In the genomic region with DNA sequence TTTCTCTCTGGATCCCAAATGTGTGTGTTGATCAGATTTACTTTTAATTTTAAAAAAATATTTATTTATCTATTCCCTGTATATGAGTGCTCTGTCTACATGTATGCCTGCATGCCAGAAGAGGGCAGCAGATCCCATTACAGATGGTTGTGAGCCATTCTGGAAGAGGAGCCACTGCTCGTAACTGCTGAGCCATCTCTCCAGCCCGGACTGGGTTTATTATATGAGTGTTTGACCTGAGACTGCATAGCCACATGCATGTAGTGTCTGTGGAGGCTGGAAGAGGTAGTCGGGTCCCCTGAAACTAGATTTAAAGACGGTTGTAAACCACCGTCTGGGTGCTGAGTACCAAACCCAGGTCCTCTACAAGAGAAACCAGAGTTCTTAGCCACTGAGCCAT, we compare ENCODE assay signal across 8 mouse cellular contexts. TPM values are rescaled to one million over a fixed set of nuclear protein-coding genes. Genes with fewer than 3 reads are reported as not detected.
DNase-seq lines count a peak whose midpoint lies in the region; ATAC-seq and TF ChIP-seq lines count a peak whose summit lies in the region.

No protein-coding gene starts in this region.

- no peaks in the 10 kb centered on the region for H3K36me3 ChIP-seq in embryonic facial prominence, embryonic 15.5 days
- H3K36me3 ChIP-seq in liver, embryonic 14.5 days (replicated peaks; ENCODE audit: control insufficient read depth, insufficient read depth, low read depth), result no peaks in the 10 kb centered on the region
- no peaks in the 10 kb centered on the region for H3K36me3 ChIP-seq in neural tube, embryonic 14.5 days (ENCODE audit: control insufficient read depth, insufficient read depth, low read length)

- TF ChIP-seq CTCF in liver, embryonic 14.5 days (IDR thresholded peaks at IDR 0.05; ENCODE audit: low read depth), result peak; percentile 76

- H3K4me1 ChIP-seq in embryonic facial prominence, embryonic 15.5 days, result peaks cover 16% of the 10 kb centered on the region
- H3K4me1 ChIP-seq in liver, embryonic 14.5 days (replicated peaks; ENCODE audit: control insufficient read depth in 2 of 2, insufficient read depth in 2 of 2, low read length in 1 of 2), result peaks cover 4 to 11% of the 10 kb centered on the region in 2 experiments; a peak in 3 of 4 replicates
- no peaks in the 10 kb centered on the region for H3K4me1 ChIP-seq in neural tube, embryonic 14.5 days (ENCODE audit: control insufficient read depth, insufficient read depth, low read length)

- H3K27me3 ChIP-seq in embryonic facial prominence, embryonic 15.5 days, result no peaks in the 10 kb centered on the region
- H3K27me3 ChIP-seq in liver, embryonic 14.5 days (ENCODE audit: control insufficient read depth, insufficient read depth, low read length), result no peaks in the 10 kb centered on the region
- H3K27me3 ChIP-seq in neural tube, embryonic 14.5 days (ENCODE audit: control insufficient read depth, insufficient read depth, low read length), result no peaks in the 10 kb centered on the region

- no peak for ATAC-seq in embryonic facial prominence, embryonic 15.5 days (ENCODE audit: insufficient number of reproducible peaks, low FRiP score, low TSS enrichment, low read depth)
- ATAC-seq in liver, embryonic 14.5 days (ENCODE audit: insufficient read depth), result 0 out of 2 replicates have a peak, but pooled peaks have one; percentile 24
- ATAC-seq in neural tube, embryonic 14.5 days (ENCODE audit: low read depth), result no peak
- no peak for ATAC-seq in frontal cortex, adult (ENCODE audit: low TSS enrichment)

- peak; percentile 45 to 53 for DNase-seq in heart, adult 18-20 months
- no peak for DNase-seq in heart, postnatal 25 days (ENCODE audit: low spot score)
- DNase-seq in R1 (ENCODE audit: low read depth, low spot score), result peak; percentile 74
- peak; percentile 68 for DNase-seq in induced T-regulatory cell, adult 2 months (ENCODE audit: low read depth)
- peak in 2 of 3 experiments; percentile 36 to 46 for DNase-seq in liver, embryonic 14.5 days (ENCODE audit: low read depth in 3 of 3, low spot score in 3 of 3)

- peak overlapping the region; percentile 65; the same call in 1 of the 2 replicates for H3K27ac ChIP-seq in embryonic facial prominence, embryonic 15.5 days (replicated peaks)
- H3K27ac ChIP-seq in liver, embryonic 14.5 days, result no peak overlapping the region
- 0 out of 2 replicates have a peak overlapping the region, but pooled peaks have one; percentile 69 for H3K27ac ChIP-seq in neural tube, embryonic 14.5 days (ENCODE audit: low read depth, low read length)

- intact Hi-C loops in heart, postnatal 25 days (cut with DNase I), result loop anchor here (5.0 kb wide), 3 partner anchors 53 to 187 kb away; a partner anchor contains a TSS

- no peak for TF ChIP-seq EP300 in liver, embryonic 14.5 days (IDR thresholded peaks at IDR 0.05; ENCODE audit: low read depth)

- peak overlapping the region; percentile 65 for H3K4me3 ChIP-seq in embryonic facial prominence, embryonic 15.5 days (replicated peaks)
- H3K4me3 ChIP-seq in liver, embryonic 14.5 days (ENCODE audit: insufficient read depth in 1 of 2, low read depth in 2 of 2, low read length in 2 of 2), result peak overlapping the region; percentile 63 to 96; a peak in 3 of 4 replicates
- H3K4me3 ChIP-seq in neural tube, embryonic 14.5 days (ENCODE audit: low read depth, low read length), result peak overlapping the region; percentile 59; the same call in 1 of the 2 replicates

- H3K9me3 ChIP-seq in embryonic facial prominence, embryonic 15.5 days (replicated peaks), result no peaks in the 10 kb centered on the region
- H3K9me3 ChIP-seq in liver, embryonic 14.5 days (ENCODE audit: control insufficient read depth, low read length), result no peaks in the 10 kb centered on the region
- H3K9me3 ChIP-seq in neural tube, embryonic 14.5 days (ENCODE audit: control insufficient read depth, low read length), result no peaks in the 10 kb centered on the region

- 61% methylated on average over 5 of the region's 5 CpGs for WGBS in embryonic facial prominence, embryonic 15.5 days
- WGBS in liver, embryonic 14.5 days (ENCODE audit: insufficient replicate concordance), result 45% methylated on average over 5 of the region's 5 CpGs
- WGBS in neural tube, embryonic 14.5 days, result 56% methylated on average over 5 of the region's 5 CpGs

- peak overlapping the region; percentile 55 for H3K4me2 ChIP-seq in embryonic facial prominence, embryonic 15.5 days (replicated peaks)
- peak overlapping the region; percentile 84 for H3K4me2 ChIP-seq in liver, embryonic 14.5 days (ENCODE audit: low read depth)
- no peak overlapping the region for H3K4me2 ChIP-seq in neural tube, embryonic 14.5 days (ENCODE audit: low read depth, low read length)

- H3K9ac ChIP-seq in embryonic facial prominence, embryonic 15.5 days, result no peak overlapping the region
- no peak overlapping the region for H3K9ac ChIP-seq in liver, embryonic 14.5 days (replicated peaks)
- H3K9ac ChIP-seq in neural tube, embryonic 14.5 days (replicated peaks; ENCODE audit: low read depth, low read length), result no peak overlapping the region

RNA-seq across cellular contexts. Expression of a gene that starts 5.0 kb away (rescaled TPM):
- total RNA-seq in heart, adult 18-20 months (2021), result 1 to 10 TPM; 3.5 to 6.3 TPM
- 1 to 10 TPM; 3.5 to 5.3 TPM for total RNA-seq in heart, postnatal 25 days (2021)
- polyA plus RNA-seq in embryonic facial prominence, embryonic 15.5 days (2015; fragmentation: Nextera tagmentation; extraction: Ambion mirVana), result 11.3 and 13.1 TPM in 2 replicates
- 1.6 and 2.4 TPM in 2 replicates for polyA plus RNA-seq in liver, embryonic 14.5 days (2012; rRNA removed)
- polyA plus RNA-seq in liver, embryonic 14.5 days (2014; fragmentation: Nextera tagmentation; extraction: Ambion mirVana), result 2.8 and 3.8 TPM in 2 replicates
- polyA plus RNA-seq in neural tube, embryonic 14.5 days (2014; fragmentation: Nextera tagmentation; extraction: Ambion mirVana), result 3.2 and 3.9 TPM in 2 replicates

RNA-seq across cellular contexts. Expression of a gene that starts 11.9 kb away (rescaled TPM):
- total RNA-seq in heart, adult 18-20 months (2021), result 10 to 100 TPM; 55.3 to 57.3 TPM
- 10 to 100 TPM; 40.5 to 44.4 TPM for total RNA-seq in heart, postnatal 25 days (2021)
- 0.95 and 1.2 TPM in 2 replicates for polyA plus RNA-seq in embryonic facial prominence, embryonic 15.5 days (2015; fragmentation: Nextera tagmentation; extraction: Ambion mirVana)
- polyA plus RNA-seq in liver, embryonic 14.5 days (2012; rRNA removed), result 6.6 and 6.7 TPM in 2 replicates
- polyA plus RNA-seq in liver, embryonic 14.5 days (2014; fragmentation: Nextera tagmentation; extraction: Ambion mirVana), result 0.56 and 0.86 TPM in 2 replicates
- 0.58 and 0.76 TPM in 2 replicates for polyA plus RNA-seq in neural tube, embryonic 14.5 days (2014; fragmentation: Nextera tagmentation; extraction: Ambion mirVana)

RNA-seq across cellular contexts. Expression of a gene that starts 20.6 kb away (rescaled TPM):
- total RNA-seq in heart, adult 18-20 months (2021), result not detected
- total RNA-seq in heart, postnatal 25 days (2021), result under 1 TPM in 1 of 2 experiments, not detected in 1; 0.08 TPM
- polyA plus RNA-seq in embryonic facial prominence, embryonic 15.5 days (2015; fragmentation: Nextera tagmentation; extraction: Ambion mirVana), result 0.43 and 0.99 TPM in 2 replicates
- 0.01 and 0.14 TPM in 2 replicates for polyA plus RNA-seq in liver, embryonic 14.5 days (2012; rRNA removed)
- not detected in 2 replicates for polyA plus RNA-seq in liver, embryonic 14.5 days (2014; fragmentation: Nextera tagmentation; extraction: Ambion mirVana)
- 16.8 and 18.7 TPM in 2 replicates for polyA plus RNA-seq in neural tube, embryonic 14.5 days (2014; fragmentation: Nextera tagmentation; extraction: Ambion mirVana)

RNA-seq across cellular contexts. Expression of a gene that starts 41.2 kb away (rescaled TPM):
- not detected for total RNA-seq in heart, adult 18-20 months (2021)
- total RNA-seq in heart, postnatal 25 days (2021), result not detected
- not detected in 2 replicates for polyA plus RNA-seq in embryonic facial prominence, embryonic 15.5 days (2015; fragmentation: Nextera tagmentation; extraction: Ambion mirVana)
- 0.02 TPM in 1 of 2 replicates, not detected in the other for polyA plus RNA-seq in liver, embryonic 14.5 days (2012; rRNA removed)
- polyA plus RNA-seq in liver, embryonic 14.5 days (2014; fragmentation: Nextera tagmentation; extraction: Ambion mirVana), result not detected in 2 replicates
- 0.37 and 0.41 TPM in 2 replicates for polyA plus RNA-seq in neural tube, embryonic 14.5 days (2014; fragmentation: Nextera tagmentation; extraction: Ambion mirVana)

RNA-seq across cellular contexts. Expression of a gene that starts 49.9 kb away (rescaled TPM):
- total RNA-seq in heart, adult 18-20 months (2021), result 1 to 10 TPM; 5.3 to 6.4 TPM
- 1 to 10 TPM; 7.9 to 8.1 TPM for total RNA-seq in heart, postnatal 25 days (2021)
- polyA plus RNA-seq in embryonic facial prominence, embryonic 15.5 days (2015; fragmentation: Nextera tagmentation; extraction: Ambion mirVana), result 4.1 and 4.9 TPM in 2 replicates
- 2.9 and 3.7 TPM in 2 replicates for polyA plus RNA-seq in liver, embryonic 14.5 days (2012; rRNA removed)
- polyA plus RNA-seq in liver, embryonic 14.5 days (2014; fragmentation: Nextera tagmentation; extraction: Ambion mirVana), result 1.5 and 1.6 TPM in 2 replicates
- polyA plus RNA-seq in neural tube, embryonic 14.5 days (2014; fragmentation: Nextera tagmentation; extraction: Ambion mirVana), result 2.8 and 3.7 TPM in 2 replicates
